21 mouse cellular contexts compared by ENCODE assay signal in genomic region chr9:38805696-38806095, GRCm38 (mm10). TPM values are rescaled to one million over a fixed set of nuclear protein-coding genes. Genes with fewer than 3 reads are reported as not detected.
A peak's percentile ranks its signal among the peaks of the same experiment; 100 is the strongest.
DNase-seq lines count a peak whose midpoint lies in the region; ATAC-seq and TF ChIP-seq lines count a peak whose summit lies in the region.
"Had no signal": no experiment of that assay in that cellular context is flagged by ENCODE, and none has a peak within 500 bp of the region (broad histone marks: within the 10 kb centered on the region; RNA-seq: fewer than 3 reads in every experiment).

No protein-coding gene starts in this region.

- H3K4me1 ChIP-seq in hindbrain, postnatal 0 days (ENCODE audit: insufficient read depth, low read length) = no peaks in the 10 kb centered on the region
- H3K4me1 ChIP-seq in hindbrain, embryonic 11.5 days (replicated peaks; ENCODE audit: control insufficient read depth, insufficient read depth, low read length) = no peaks in the 10 kb centered on the region
- H3K4me1 ChIP-seq: embryonic facial prominence, embryonic 12.5 days; forebrain, embryonic 15.5 days; kidney, embryonic 15.5 days; neural tube, embryonic 15.5 days had no signal

- no peak overlapping the region for H3K4me2 ChIP-seq in hindbrain, postnatal 0 days (ENCODE audit: low read depth, low read length)
- H3K4me2 ChIP-seq in hindbrain, embryonic 11.5 days (replicated peaks; ENCODE audit: low read depth, low read length) = no peak overlapping the region
- H3K4me2 ChIP-seq: embryonic facial prominence, embryonic 12.5 days; forebrain, embryonic 15.5 days; kidney, embryonic 15.5 days; neural tube, embryonic 15.5 days had no signal

- no peaks in the 10 kb centered on the region for H3K36me3 ChIP-seq in hindbrain, postnatal 0 days (ENCODE audit: insufficient read depth, low read length)
- H3K36me3 ChIP-seq in hindbrain, embryonic 11.5 days (ENCODE audit: control insufficient read depth, insufficient read depth, low read length) = no peaks in the 10 kb centered on the region
- H3K36me3 ChIP-seq: embryonic facial prominence, embryonic 12.5 days; forebrain, embryonic 15.5 days; kidney, embryonic 15.5 days; neural tube, embryonic 15.5 days had no signal

- 0 out of 2 replicates have a peak, but pooled peaks have one; percentile 38 for ATAC-seq in hindbrain, postnatal 0 days
- ATAC-seq in hindbrain, embryonic 11.5 days (ENCODE audit: low FRiP score) = no peak
- ATAC-seq: forebrain, embryonic 15.5 days; inflammation-experienced regulatory T-cells, adult 6 months; lung, postnatal 0 days had no signal

- no peak overlapping the region for H3K9ac ChIP-seq in hindbrain, postnatal 0 days (replicated peaks; ENCODE audit: low read length)
- no peak overlapping the region for H3K9ac ChIP-seq in hindbrain, embryonic 11.5 days (ENCODE audit: low read depth, low read length)
- H3K9ac ChIP-seq: embryonic facial prominence, embryonic 12.5 days; forebrain, embryonic 15.5 days; kidney, embryonic 15.5 days; neural tube, embryonic 15.5 days had no signal

- H3K4me3 ChIP-seq in hindbrain, postnatal 0 days (ENCODE audit: low read length) = no peak overlapping the region
- H3K4me3 ChIP-seq in hindbrain, embryonic 11.5 days (ENCODE audit: low read depth, low read length) = no peak overlapping the region
- H3K4me3 ChIP-seq: embryonic facial prominence, embryonic 12.5 days; forebrain, embryonic 15.5 days; kidney, embryonic 15.5 days; neural tube, embryonic 15.5 days had no signal

- peak; percentile 41 for TF ChIP-seq CTCF in hindbrain, postnatal 0 days (IDR thresholded peaks at IDR 0.05; ENCODE audit: low read depth)

- no peaks in the 10 kb centered on the region for H3K9me3 ChIP-seq in hindbrain, postnatal 0 days (ENCODE audit: low read length)
- H3K9me3 ChIP-seq in hindbrain, embryonic 11.5 days (ENCODE audit: control insufficient read depth, low read length) = no peaks in the 10 kb centered on the region
- H3K9me3 ChIP-seq: embryonic facial prominence, embryonic 12.5 days; forebrain, embryonic 15.5 days; kidney, embryonic 15.5 days; neural tube, embryonic 15.5 days had no signal

- no peak overlapping the region for H3K27ac ChIP-seq in hindbrain, postnatal 0 days
- H3K27ac ChIP-seq in hindbrain, embryonic 11.5 days (ENCODE audit: low read depth, low read length) = no peak overlapping the region
- H3K27ac ChIP-seq: embryonic facial prominence, embryonic 12.5 days; forebrain, embryonic 15.5 days; kidney, embryonic 15.5 days; neural tube, embryonic 15.5 days had no signal

- peak; percentile 74 for DNase-seq in hindbrain, postnatal 0 days (ENCODE audit: low spot score)
- DNase-seq in hindbrain, embryonic 11.5 days (ENCODE audit: low spot score) = no peak
- DNase-seq in 3T3-L1 (ENCODE audit: low read depth, low spot score) = peak; percentile 4
- DNase-seq in ES-CJ7 (ENCODE audit: low read depth, low spot score) = peak; percentile 15
- peak; percentile 4 for DNase-seq in retina, embryonic 14.5 days (ENCODE audit: low spot score)
- no peak for DNase-seq in Muller cell, postnatal 12 days (ENCODE audit: inconsistent ontology term)
- no peak for DNase-seq in adrenal gland, postnatal 4 days (ENCODE audit: low spot score in 2 of 2)
- DNase-seq: adrenal gland, postnatal 25 days; cerebellum, adult 11 months; heart, postnatal 10 days; thymus, postnatal 4 days had no signal

- no peaks in the 10 kb centered on the region for H3K27me3 ChIP-seq in hindbrain, postnatal 0 days (ENCODE audit: insufficient read depth, low read length)
- no peaks in the 10 kb centered on the region for H3K27me3 ChIP-seq in hindbrain, embryonic 11.5 days (ENCODE audit: control insufficient read depth, insufficient read depth, low read length)
- H3K27me3 ChIP-seq: embryonic facial prominence, embryonic 12.5 days; forebrain, embryonic 15.5 days; kidney, embryonic 15.5 days; neural tube, embryonic 15.5 days had no signal

RNA-seq across cellular contexts. Expression of gene Olfr922, which starts 8.7 kb away (rescaled TPM):
- not detected in 2 replicates for total RNA-seq in hindbrain, postnatal 0 days (2014; rRNA removed)
- polyA plus RNA-seq in hindbrain, postnatal 0 days (2015; fragmentation: Nextera tagmentation; extraction: Ambion mirVana) = not detected in 2 replicates
- polyA plus RNA-seq in hindbrain, embryonic 11.5 days (2014; fragmentation: Nextera tagmentation; extraction: Ambion mirVana) = not detected in 2 replicates
- total RNA-seq in adrenal gland, postnatal 4 days (2021) = not detected
- total RNA-seq: adrenal gland, postnatal 25 days; granulocyte monocyte progenitor cell, adult 5-6 weeks; heart, postnatal 10 days; liver, adult 2 months; monocyte, adult 5-6 weeks had no signal
- polyA plus RNA-seq: embryonic facial prominence, embryonic 12.5 days; forebrain, embryonic 15.5 days; inflammation-experienced regulatory T-cells, adult 6 months; kidney, embryonic 15.5 days; liver, adult 2 months; lung, postnatal 0 days; neural tube, embryonic 15.5 days; stomach, embryonic 14.5 days had no signal

RNA-seq across cellular contexts. Expression of gene Olfr923, which starts 20.6 kb away (rescaled TPM):
- total RNA-seq in hindbrain, postnatal 0 days (2014; rRNA removed) = not detected in 2 replicates
- polyA plus RNA-seq in hindbrain, postnatal 0 days (2015; fragmentation: Nextera tagmentation; extraction: Ambion mirVana) = not detected in 2 replicates
- polyA plus RNA-seq in hindbrain, embryonic 11.5 days (2014; fragmentation: Nextera tagmentation; extraction: Ambion mirVana) = not detected in 2 replicates
- not detected for total RNA-seq in adrenal gland, postnatal 4 days (2021)
- total RNA-seq: adrenal gland, postnatal 25 days; granulocyte monocyte progenitor cell, adult 5-6 weeks; heart, postnatal 10 days; liver, adult 2 months; monocyte, adult 5-6 weeks had no signal
- polyA plus RNA-seq: embryonic facial prominence, embryonic 12.5 days; forebrain, embryonic 15.5 days; kidney, embryonic 15.5 days; liver, adult 2 months; lung, postnatal 0 days; neural tube, embryonic 15.5 days; stomach, embryonic 14.5 days had no signal

RNA-seq across cellular contexts. Expression of gene Olfr921, which starts 32.8 kb away (rescaled TPM):
- not detected in 2 replicates for total RNA-seq in hindbrain, postnatal 0 days (2014; rRNA removed)
- not detected in 2 replicates for polyA plus RNA-seq in hindbrain, postnatal 0 days (2015; fragmentation: Nextera tagmentation; extraction: Ambion mirVana)
- not detected in 2 replicates for polyA plus RNA-seq in hindbrain, embryonic 11.5 days (2014; fragmentation: Nextera tagmentation; extraction: Ambion mirVana)
- not detected for total RNA-seq in adrenal gland, postnatal 4 days (2021)
- total RNA-seq: adrenal gland, postnatal 25 days; granulocyte monocyte progenitor cell, adult 5-6 weeks; heart, postnatal 10 days; liver, adult 2 months; monocyte, adult 5-6 weeks had no signal
- polyA plus RNA-seq: embryonic facial prominence, embryonic 12.5 days; forebrain, embryonic 15.5 days; inflammation-experienced regulatory T-cells, adult 6 months; kidney, embryonic 15.5 days; liver, adult 2 months; lung, postnatal 0 days; neural tube, embryonic 15.5 days; stomach, embryonic 14.5 days had no signal

RNA-seq across cellular contexts. Expression of gene Olfr924, which starts 38.6 kb away (rescaled TPM):
- not detected in 2 replicates for total RNA-seq in hindbrain, postnatal 0 days (2014; rRNA removed)
- polyA plus RNA-seq in hindbrain, postnatal 0 days (2015; fragmentation: Nextera tagmentation; extraction: Ambion mirVana) = not detected in 2 replicates
- not detected in 2 replicates for polyA plus RNA-seq in hindbrain, embryonic 11.5 days (2014; fragmentation: Nextera tagmentation; extraction: Ambion mirVana)
- not detected for total RNA-seq in adrenal gland, postnatal 4 days (2021)
- total RNA-seq: adrenal gland, postnatal 25 days; granulocyte monocyte progenitor cell, adult 5-6 weeks; heart, postnatal 10 days; liver, adult 2 months; monocyte, adult 5-6 weeks had no signal
- polyA plus RNA-seq: embryonic facial prominence, embryonic 12.5 days; forebrain, embryonic 15.5 days; inflammation-experienced regulatory T-cells, adult 6 months; kidney, embryonic 15.5 days; liver, adult 2 months; lung, postnatal 0 days; neural tube, embryonic 15.5 days; stomach, embryonic 14.5 days had no signal

RNA-seq across cellular contexts. Expression of gene Olfr26, which starts 49.2 kb away (rescaled TPM):
- not detected in 2 replicates for total RNA-seq in hindbrain, postnatal 0 days (2014; rRNA removed)
- not detected in 2 replicates for polyA plus RNA-seq in hindbrain, postnatal 0 days (2015; fragmentation: Nextera tagmentation; extraction: Ambion mirVana)
- polyA plus RNA-seq in hindbrain, embryonic 11.5 days (2014; fragmentation: Nextera tagmentation; extraction: Ambion mirVana) = not detected in 2 replicates
- total RNA-seq in adrenal gland, postnatal 4 days (2021) = not detected
- total RNA-seq: adrenal gland, postnatal 25 days; granulocyte monocyte progenitor cell, adult 5-6 weeks; heart, postnatal 10 days; liver, adult 2 months; monocyte, adult 5-6 weeks had no signal
- polyA plus RNA-seq: embryonic facial prominence, embryonic 12.5 days; forebrain, embryonic 15.5 days; inflammation-experienced regulatory T-cells, adult 6 months; kidney, embryonic 15.5 days; liver, adult 2 months; lung, postnatal 0 days; neural tube, embryonic 15.5 days; stomach, embryonic 14.5 days had no signal

Comparison
In these comparisons a context has a peak if more than half of its experiments do, and no peak if none do; other contexts are left out.
1. DNase-seq: peak in hindbrain, postnatal 0 days (single experiment), 3T3-L1 (single experiment), ES-CJ7 (single experiment) and retina, embryonic 14.5 days (single experiment); none in hindbrain, embryonic 11.5 days (single experiment), Muller cell, postnatal 12 days (single experiment) and adrenal gland, postnatal 4 days (0 of 2).